In genomic region chr5:120612442-120612821, GRCm38 (mm10) we compare ENCODE assay signal across 8 mouse cellular contexts. TPM values are rescaled to one million over a fixed set of nuclear protein-coding genes. Genes with fewer than 3 reads are reported as not detected.
DNase-seq lines count a peak whose midpoint lies in the region; ATAC-seq and TF ChIP-seq lines count a peak whose summit lies in the region.

Gene Rita1, minus strand, starts transcription at chr5:120612589.
Gene Ddx54, plus strand, starts transcription at chr5:120612739.

- H3K27me3 ChIP-seq in hindbrain, embryonic 15.5 days = no peaks in the 10 kb centered on the region

- H3K4me1 ChIP-seq in hindbrain, embryonic 15.5 days (replicated peaks) = peaks cover 30% of the 10 kb centered on the region

- H3K36me3 ChIP-seq in hindbrain, embryonic 15.5 days = peaks cover 12% of the 10 kb centered on the region

- TF ChIP-seq CTCF in gastrocnemius, adult 2 months (IDR thresholded peaks at IDR 0.05) = no peak

- H3K9me3 ChIP-seq in hindbrain, embryonic 15.5 days = no peaks in the 10 kb centered on the region

- peak within 1 kb of the TSS; percentile 71 for H3K9ac ChIP-seq in hindbrain, embryonic 15.5 days

- peak within 1 kb of the TSS; percentile 98 for H3K27ac ChIP-seq in gastrocnemius, adult 2 months
- H3K27ac ChIP-seq in hindbrain, embryonic 15.5 days (replicated peaks) = peak within 1 kb of the TSS; percentile 94

- peak; percentile 97 for DNase-seq in ZHBTc4 (ENCODE audit: low read depth, low spot score)
- DNase-seq in gastrocnemius, adult 2 months = peak; percentile 97
- peak; percentile 98 to 100 for DNase-seq in layer of hippocampus, postnatal 36 days
- peak; percentile 98 for DNase-seq in lung, postnatal 14 days
- peak; percentile 99 for DNase-seq in retina, embryonic 14.5 days (ENCODE audit: low spot score)
- peak; percentile 79 for DNase-seq in urinary bladder, postnatal 10 days (ENCODE audit: low spot score)

- intact Hi-C loops in gastrocnemius, adult 2 months (cut with DNase I) = no loop called here

- 0% methylated on average over 22 of the region's 22 CpGs for WGBS in hindbrain, embryonic 15.5 days

- H3K4me2 ChIP-seq in hindbrain, embryonic 15.5 days = peak within 1 kb of the TSS; percentile 78

- H3K4me3 ChIP-seq in gastrocnemius, adult 2 months = peak within 1 kb of the TSS; percentile 78
- H3K4me3 ChIP-seq in hindbrain, embryonic 15.5 days = peak within 1 kb of the TSS; percentile 71

- peak; percentile 77 for ATAC-seq in common myeloid progenitor, adult 5-6 weeks (replicated peaks; ENCODE audit: low read depth, poor library complexity, severe bottlenecking)
- ATAC-seq in hindbrain, embryonic 15.5 days (ENCODE audit: low FRiP score, low read depth) = peak; percentile 87

RNA-seq across cellular contexts. Expression of gene Rita1, which starts in this region (rescaled TPM):
- total RNA-seq in common myeloid progenitor, adult 5-6 weeks (2017) = 3.8 and 13.1 TPM in 2 replicates
- total RNA-seq in gastrocnemius, adult 2 months (2021) = 1 to 10 TPM; 4.9 to 6.6 TPM
- polyA plus RNA-seq in hindbrain, embryonic 15.5 days (2015; fragmentation: Nextera tagmentation; extraction: Ambion mirVana) = 28.7 and 31.1 TPM in 2 replicates
- 10 to 100 TPM; 29.1 to 29.6 TPM for total RNA-seq in layer of hippocampus, postnatal 36 days (2021)

RNA-seq across cellular contexts. Expression of gene Ddx54, which starts in this region (rescaled TPM):
- total RNA-seq in common myeloid progenitor, adult 5-6 weeks (2017) = 36.0 and 41.7 TPM in 2 replicates
- total RNA-seq in gastrocnemius, adult 2 months (2021) = 10 to 100 TPM; 16.9 to 17.7 TPM
- polyA plus RNA-seq in hindbrain, embryonic 15.5 days (2015; fragmentation: Nextera tagmentation; extraction: Ambion mirVana) = 37.9 and 41.3 TPM in 2 replicates
- 10 to 100 TPM; 34.4 to 39.5 TPM for total RNA-seq in layer of hippocampus, postnatal 36 days (2021)

Comparison
In these comparisons a context has a peak if more than half of its experiments do, and no peak if none do; other contexts are left out.
1. Peak in every context shown above with its lines: DNase-seq, ATAC-seq, H3K4me3 ChIP-seq and H3K27ac ChIP-seq.